Mouse (Mus musculus): ENCODE data around the gene Bbx.

Gene Bbx

DNA sequence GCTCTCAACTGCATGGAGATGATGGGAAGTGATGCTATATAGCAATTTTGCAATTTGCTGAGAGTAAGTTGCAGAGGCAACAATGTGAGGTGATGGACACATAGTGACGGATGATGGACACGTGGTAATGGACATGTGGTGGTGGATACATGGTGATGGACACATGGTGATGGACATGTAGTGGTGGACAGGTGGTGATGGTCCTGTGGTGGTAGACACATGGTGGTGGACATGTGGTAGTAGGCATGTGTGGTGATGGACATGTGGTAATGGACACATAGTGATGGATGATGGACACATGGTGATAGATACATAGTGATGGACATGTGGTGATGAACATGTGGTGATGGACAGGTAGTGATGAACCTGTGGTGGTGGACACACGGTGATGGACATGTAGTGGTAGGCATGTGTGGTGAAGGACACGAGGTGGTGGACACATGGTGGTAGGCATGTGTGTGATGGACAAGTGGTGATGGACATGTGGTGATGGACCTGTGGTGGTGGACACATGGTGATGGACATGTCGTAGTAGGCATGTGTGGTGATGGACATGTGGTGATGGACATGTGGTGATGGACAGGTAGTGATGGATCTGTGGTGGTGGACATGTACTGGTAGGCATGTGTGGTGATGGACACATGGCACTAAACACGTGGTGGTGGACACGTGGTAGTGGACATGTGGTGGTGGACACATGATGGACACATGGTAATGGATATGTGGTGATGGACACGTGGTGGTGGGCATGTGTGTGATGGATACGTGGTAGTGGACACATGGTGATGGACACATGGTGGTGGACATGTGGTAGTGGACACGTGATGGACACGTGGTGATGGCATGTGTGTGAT lies 271.5 kb downstream of the Bbx start:
- no peak for DNase-seq (ENCODE audit: low spot score)

GRCm38 (mm10) chr16:50158546-50158945 lies 273.6 kb downstream of the Bbx start:
- peak; percentile 10 for DNase-seq (ENCODE audit: low spot score)

DNA sequence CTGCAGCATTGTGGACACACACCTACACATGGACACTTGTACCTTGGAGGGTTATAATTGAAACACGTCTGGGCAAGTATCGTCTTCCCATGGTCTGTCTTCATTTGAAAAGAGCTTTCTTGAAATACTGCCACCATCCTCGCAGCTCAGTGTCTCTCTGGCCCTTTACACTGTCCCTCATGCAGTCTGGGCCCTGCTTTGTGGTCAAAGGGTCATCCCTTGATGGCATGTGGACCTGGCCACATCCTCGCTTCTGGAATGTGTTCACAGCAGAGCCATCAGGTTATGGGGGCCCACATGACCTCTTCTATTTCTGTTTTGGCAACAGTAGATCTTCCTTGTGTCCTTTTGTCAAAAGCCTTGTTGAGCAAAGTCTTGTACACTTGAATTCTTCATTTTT lies 282.6 kb downstream of the Bbx start:
- DNase-seq (ENCODE audit: low spot score): no peak

GRCm38 (mm10) chr16:50147900-50148299 lies 284.3 kb downstream of the Bbx start:
- DNase-seq (ENCODE audit: low spot score): no peak

Measured in MN1 (cell line).